Mouse (Mus musculus) erythroblast, embryonic 14.5 days (primary cell): ENCODE measurements at regions not wholly inside any gene's neighbourhood (a gene's known extent, or its start where the extent isn't known, plus 50 kb on each side); places are given as distances from the start of the nearest gene placed in this dataset.

Experiments used
- GATA1 ChIP-seq: IDR thresholded peaks from 2 replicates; pipeline ENCODE4 v1.6.1; 2012; ENCODE audit warnings: low read length, inconsistent platforms, mixed read lengths
- TAL1 ChIP-seq: IDR thresholded peaks from 3 replicates; pipeline ENCODE4 v1.6.1; 2012; ENCODE audit warnings: low read length, inconsistent platforms, mixed read lengths

- TF ChIP-seq TAL1 (no peak), GATA1 (no peak)
These were observed 224.9 kb upstream of the Ercc4 start for GRCm38 (mm10) chr16:12884556-12884955.
